Mouse (Mus musculus): ENCODE measurements around the gene Pp2d1.

DNA sequence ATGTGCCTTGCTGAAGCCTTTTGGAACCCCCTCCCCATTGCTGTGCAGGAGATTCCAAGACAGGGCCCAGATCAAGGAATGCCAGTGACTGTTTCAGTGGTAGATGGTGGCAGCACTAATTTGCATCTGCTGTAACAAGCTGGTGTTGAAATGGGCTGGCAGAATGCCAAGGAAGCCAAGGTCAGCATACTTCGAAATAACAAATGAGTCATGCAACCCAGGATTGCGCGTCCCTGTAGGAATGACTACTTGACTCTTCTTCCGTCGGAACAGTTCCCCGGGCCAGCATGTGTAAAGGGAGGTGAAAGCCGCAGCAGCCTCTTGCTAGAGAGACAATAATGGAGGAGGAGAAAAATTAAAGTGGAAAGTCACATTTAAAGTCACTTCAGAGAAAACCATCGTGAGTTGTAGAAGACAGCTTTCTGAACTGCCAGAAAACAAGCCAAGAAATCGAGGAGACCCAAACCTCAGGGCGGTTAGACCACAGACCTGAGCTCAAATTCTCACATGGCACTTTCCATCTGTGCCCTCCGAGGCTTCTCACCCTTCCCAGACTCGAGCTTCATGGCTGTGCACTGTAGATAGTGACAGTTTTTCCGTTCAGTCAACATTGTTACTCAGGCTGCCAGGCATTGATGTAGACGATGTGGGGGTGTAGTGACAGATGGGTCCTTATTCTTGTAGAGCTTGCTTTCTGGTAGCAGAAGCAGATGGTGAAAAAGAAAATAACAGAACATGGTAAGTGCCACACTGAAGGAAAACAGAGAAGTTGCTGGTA, 48.0 kb upstream of the Pp2d1 start:
- TF ChIP-seq GATA1 (IDR thresholded peaks at IDR 0.05; ENCODE audit: low read length) (no peak), TAL1 (IDR thresholded peaks at IDR 0.05; ENCODE audit: low read length) (no peak; the same call in 2 of the 3 replicates)
